Mouse (Mus musculus): Measurements from ENCODE around the gene Nr2e3. TPM values are rescaled to one million over a fixed set of nuclear protein-coding genes. Genes with fewer than 3 reads are reported as not detected.

Gene Nr2e3
- polyA plus RNA-seq, 2 experiments, result not detected

DNA sequence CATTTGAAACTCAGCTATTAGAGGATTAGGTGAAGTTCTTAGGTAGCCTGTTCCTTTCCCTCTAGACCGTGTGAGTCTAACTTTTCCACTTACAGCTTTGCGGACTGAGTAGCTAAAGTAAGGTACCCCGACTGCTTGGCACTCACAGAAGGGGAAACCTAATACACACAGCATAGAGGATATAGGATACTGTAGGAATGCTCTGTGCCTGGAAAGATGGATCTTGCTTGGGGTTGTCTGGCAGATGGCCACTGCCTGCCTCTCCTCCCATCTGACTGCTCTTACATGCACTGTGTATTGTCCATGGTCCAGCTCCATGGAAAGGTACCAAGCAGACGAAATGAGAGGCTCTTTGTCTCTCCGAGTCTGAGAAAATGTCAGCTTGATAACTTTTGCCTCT is 30.9 kb upstream of the Nr2e3 start:
- Histone ChIP-seq H3K27me3 (ENCODE audit: control insufficient read depth, insufficient read depth, low read length) (no peaks in the 10 kb centered on the region), H3K9me3 (ENCODE audit: control insufficient read depth, low read length) (no peaks in the 10 kb centered on the region), H3K27ac (no peak overlapping the region), H3K36me3 (replicated peaks; ENCODE audit: control insufficient read depth, insufficient read depth, low read depth) (no peaks in the 10 kb centered on the region), H3K4me2 (ENCODE audit: low read depth) (no peak overlapping the region), H3K9ac (replicated peaks) (no peak overlapping the region), H3K4me1 (replicated peaks; ENCODE audit: control insufficient read depth in 2 of 2, insufficient read depth in 2 of 2, low read length in 1 of 2) (no peaks in the 10 kb centered on the region), H3K4me3 (ENCODE audit: insufficient read depth in 1 of 2, low read depth in 2 of 2, low read length in 2 of 2) (no peak overlapping the region)
- WGBS (ENCODE audit: insufficient replicate concordance), result 57% methylated on average over 5 of the region's 5 CpGs
- DNase-seq (ENCODE audit: low read depth in 3 of 3, low spot score in 3 of 3) (no peak), ATAC-seq (ENCODE audit: insufficient read depth) (no peak)
- TF ChIP-seq EP300 (IDR thresholded peaks at IDR 0.05; ENCODE audit: low read depth) (no peak), CTCF (IDR thresholded peaks at IDR 0.05; ENCODE audit: low read depth) (no peak)

DNA sequence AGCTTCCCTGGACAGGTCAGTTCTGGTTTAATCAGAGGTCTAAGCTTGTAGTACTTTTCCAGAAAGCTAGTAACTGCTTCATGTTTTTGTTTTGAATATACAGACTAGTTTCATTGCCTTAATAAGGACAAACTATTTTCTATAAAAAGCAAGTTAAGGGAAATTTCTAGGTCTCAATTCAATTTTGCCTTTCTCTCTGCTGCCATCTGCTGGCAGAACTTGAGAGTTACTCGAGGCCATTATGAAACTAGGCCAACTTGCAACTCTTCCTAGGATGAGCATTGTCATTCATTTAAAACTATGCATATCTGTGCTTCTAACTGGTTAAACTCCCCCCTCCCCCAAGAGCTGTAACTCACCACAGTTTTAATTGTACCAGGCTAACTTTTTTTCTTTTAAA is 29.4 kb upstream of the Nr2e3 start:
- Histone ChIP-seq H3K4me3 (ENCODE audit: insufficient read depth in 1 of 2, low read depth in 2 of 2, low read length in 2 of 2) (no peak overlapping the region), H3K4me1 (replicated peaks; ENCODE audit: control insufficient read depth in 2 of 2, insufficient read depth in 2 of 2, low read length in 1 of 2) (no peaks in the 10 kb centered on the region), H3K27ac (no peak overlapping the region), H3K36me3 (replicated peaks; ENCODE audit: control insufficient read depth, insufficient read depth, low read depth) (no peaks in the 10 kb centered on the region), H3K4me2 (ENCODE audit: low read depth) (no peak overlapping the region), H3K27me3 (ENCODE audit: control insufficient read depth, insufficient read depth, low read length) (no peaks in the 10 kb centered on the region), H3K9ac (replicated peaks) (no peak overlapping the region), H3K9me3 (ENCODE audit: control insufficient read depth, low read length) (no peaks in the 10 kb centered on the region)
- TF ChIP-seq CTCF (IDR thresholded peaks at IDR 0.05; ENCODE audit: low read depth) (peak; percentile 72), EP300 (IDR thresholded peaks at IDR 0.05; ENCODE audit: low read depth) (no peak)
- WGBS (ENCODE audit: insufficient replicate concordance), result 2% methylated on average over 1 of the region's 1 CpGs
- DNase-seq (ENCODE audit: low read depth in 3 of 3, low spot score in 3 of 3) (peak in 2 of 3 experiments; percentile 20 to 29), ATAC-seq (ENCODE audit: insufficient read depth) (no peak)

DNA sequence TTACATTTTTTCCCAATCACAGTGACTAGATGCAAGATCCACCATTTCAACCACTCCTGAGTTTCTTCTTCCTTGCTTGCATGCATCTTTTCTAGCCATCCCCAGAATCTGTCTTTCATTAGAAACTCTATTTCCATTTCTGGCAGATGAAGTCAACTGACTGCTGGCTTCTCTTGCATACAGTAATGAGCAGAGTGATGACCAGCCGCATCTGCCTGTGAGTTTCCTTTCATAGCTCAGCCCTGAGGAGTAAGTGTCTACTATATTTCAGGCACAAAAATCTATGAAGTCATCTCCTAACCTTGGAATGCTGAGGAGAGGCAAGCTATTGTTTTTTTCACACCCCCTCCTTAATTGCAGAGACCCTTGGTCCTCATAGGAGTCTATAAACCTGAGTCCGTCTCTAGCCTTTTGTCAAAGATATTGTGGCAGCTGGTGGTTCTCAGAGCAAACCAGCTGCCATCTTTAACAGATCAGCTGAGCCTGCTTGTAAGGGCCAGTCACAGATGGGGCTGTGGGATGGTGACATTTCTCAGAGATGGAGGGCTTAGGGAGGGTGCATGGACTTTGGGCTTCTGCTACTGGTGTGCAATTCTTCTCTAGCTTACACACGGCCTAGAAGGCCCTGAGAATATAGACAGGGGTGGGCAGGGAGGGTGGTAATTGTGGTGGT is 25.6 kb upstream of the Nr2e3 start:
- no peak overlapping the region for H3K4me3 ChIP-seq (ENCODE audit: insufficient read depth in 1 of 2, low read depth in 2 of 2, low read length in 2 of 2)
- no peaks in the 10 kb centered on the region for H3K4me1 ChIP-seq (replicated peaks; ENCODE audit: control insufficient read depth in 2 of 2, insufficient read depth in 2 of 2, low read length in 1 of 2)
- no peaks in the 10 kb centered on the region for H3K9me3 ChIP-seq (ENCODE audit: control insufficient read depth, low read length)
- ATAC-seq (ENCODE audit: insufficient read depth) (no peak), DNase-seq (ENCODE audit: low read depth in 3 of 3, low spot score in 3 of 3) (no peak)
- no peaks in the 10 kb centered on the region for H3K36me3 ChIP-seq (replicated peaks; ENCODE audit: control insufficient read depth, insufficient read depth, low read depth)
- TF ChIP-seq EP300 (IDR thresholded peaks at IDR 0.05; ENCODE audit: low read depth) (no peak), CTCF (IDR thresholded peaks at IDR 0.05; ENCODE audit: low read depth) (no peak)
- WGBS (ENCODE audit: insufficient replicate concordance), result 61% methylated on average over 3 of the region's 3 CpGs
- no peak overlapping the region for H3K27ac ChIP-seq
- no peak overlapping the region for H3K4me2 ChIP-seq (ENCODE audit: low read depth)
- H3K9ac ChIP-seq (replicated peaks), result no peak overlapping the region
- H3K27me3 ChIP-seq (ENCODE audit: control insufficient read depth, insufficient read depth, low read length), result no peaks in the 10 kb centered on the region

DNA sequence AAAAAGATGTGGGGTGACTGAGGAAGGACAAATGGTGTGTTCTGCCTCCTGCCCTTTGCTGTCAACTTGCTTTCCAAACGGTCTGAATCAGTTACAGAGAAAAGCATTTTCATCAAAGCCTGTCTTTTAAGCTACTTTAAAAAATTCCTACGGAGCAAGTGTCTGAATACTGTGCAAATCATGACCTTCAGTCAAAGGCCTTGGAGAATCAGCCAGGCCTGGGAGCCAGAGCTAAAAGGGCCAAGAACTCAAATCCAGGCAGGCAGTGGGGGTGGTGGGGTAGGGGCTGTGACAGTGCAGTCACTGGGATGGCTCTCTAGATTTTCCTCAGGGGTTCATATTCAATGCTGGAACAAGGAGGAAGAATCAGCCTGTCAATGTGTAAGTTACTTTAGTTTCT is 20.7 kb upstream of the Nr2e3 start:
- H3K27me3 ChIP-seq (ENCODE audit: control insufficient read depth, insufficient read depth, low read length), result no peaks in the 10 kb centered on the region
- TF ChIP-seq CTCF (IDR thresholded peaks at IDR 0.05; ENCODE audit: low read depth) (no peak), EP300 (IDR thresholded peaks at IDR 0.05; ENCODE audit: low read depth) (no peak)
- H3K36me3 ChIP-seq (replicated peaks; ENCODE audit: control insufficient read depth, insufficient read depth, low read depth), result no peaks in the 10 kb centered on the region
- H3K4me2 ChIP-seq (ENCODE audit: low read depth), result no peak overlapping the region
- no peak overlapping the region for H3K27ac ChIP-seq
- 59% methylated on average over 2 of the region's 2 CpGs for WGBS (ENCODE audit: insufficient replicate concordance)
- H3K9me3 ChIP-seq (ENCODE audit: control insufficient read depth, low read length), result no peaks in the 10 kb centered on the region
- DNase-seq (ENCODE audit: low read depth in 3 of 3, low spot score in 3 of 3) (no peak), ATAC-seq (ENCODE audit: insufficient read depth) (no peak)
- H3K4me1 ChIP-seq (replicated peaks; ENCODE audit: control insufficient read depth in 2 of 2, insufficient read depth in 2 of 2, low read length in 1 of 2), result no peaks in the 10 kb centered on the region
- H3K4me3 ChIP-seq (ENCODE audit: insufficient read depth in 1 of 2, low read depth in 2 of 2, low read length in 2 of 2), result no peak overlapping the region
- no peak overlapping the region for H3K9ac ChIP-seq (replicated peaks)

DNA sequence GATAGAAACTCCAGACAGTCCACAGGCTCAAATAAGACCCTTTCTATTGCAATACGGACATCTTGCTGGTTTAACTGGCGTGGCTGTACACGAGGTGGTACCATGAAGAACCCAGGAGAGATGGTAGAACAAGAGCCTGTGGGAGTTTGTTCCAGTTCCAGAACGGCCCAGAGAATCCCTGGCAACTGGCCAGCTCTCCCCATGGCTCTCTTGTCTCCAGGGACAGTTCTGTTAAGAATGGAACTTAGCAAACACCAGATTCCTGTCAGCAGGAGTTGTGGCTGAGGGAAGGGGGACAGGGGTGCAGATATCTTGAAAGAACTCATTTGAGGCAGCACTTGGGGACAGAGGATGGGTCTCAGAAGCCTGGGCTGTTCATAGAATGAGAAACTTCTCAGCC is 10.8 kb upstream of the Nr2e3 start:
- Histone ChIP-seq H3K9ac (replicated peaks) (no peak overlapping the region), H3K4me3 (ENCODE audit: insufficient read depth in 1 of 2, low read depth in 2 of 2, low read length in 2 of 2) (no peak overlapping the region), H3K9me3 (ENCODE audit: control insufficient read depth, low read length) (no peaks in the 10 kb centered on the region), H3K4me2 (ENCODE audit: low read depth) (no peak overlapping the region), H3K36me3 (replicated peaks; ENCODE audit: control insufficient read depth, insufficient read depth, low read depth) (no peaks in the 10 kb centered on the region), H3K27ac (no peak overlapping the region), H3K27me3 (ENCODE audit: control insufficient read depth, insufficient read depth, low read length) (no peaks in the 10 kb centered on the region), H3K4me1 (replicated peaks; ENCODE audit: control insufficient read depth in 2 of 2, insufficient read depth in 2 of 2, low read length in 1 of 2) (no peaks in the 10 kb centered on the region)
- no peak for DNase-seq (ENCODE audit: low read depth in 3 of 3, low spot score in 3 of 3)
- no peak for ATAC-seq (ENCODE audit: insufficient read depth)
- TF ChIP-seq CTCF (IDR thresholded peaks at IDR 0.05; ENCODE audit: low read depth), result no peak
- TF ChIP-seq EP300 (IDR thresholded peaks at IDR 0.05; ENCODE audit: low read depth), result no peak
- WGBS (ENCODE audit: insufficient replicate concordance), result 50% methylated on average over 4 of the region's 4 CpGs
